Mouse (Mus musculus): ENCODE data around the gene Ccdc142. TPM values are rescaled to one million over a fixed set of nuclear protein-coding genes. Genes with fewer than 3 reads are reported as not detected.

Ccdc142 gene
- polyA plus RNA-seq, 2 experiments from 2014 or later, result not detected

DNA sequence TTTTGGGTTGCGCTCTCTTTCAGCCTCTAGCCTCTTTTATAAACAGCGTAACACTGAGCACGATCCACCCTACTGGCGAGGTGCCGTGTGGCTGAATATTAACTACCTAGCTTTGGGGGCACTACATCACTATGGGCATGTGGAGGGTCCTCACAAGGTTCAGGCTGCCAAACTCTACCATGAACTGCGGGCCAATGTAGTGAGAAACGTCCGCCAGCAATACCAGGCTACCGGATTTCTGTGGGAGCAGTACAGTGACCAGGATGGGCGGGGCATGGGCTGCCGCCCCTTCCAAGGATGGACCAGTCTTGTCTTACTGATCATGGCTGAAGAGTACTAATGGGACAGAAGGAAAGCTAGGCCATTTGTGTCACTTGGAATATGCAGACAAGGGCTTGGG lies 17.0 kb downstream of the Ccdc142 start:
- no peak for ATAC-seq

DNA sequence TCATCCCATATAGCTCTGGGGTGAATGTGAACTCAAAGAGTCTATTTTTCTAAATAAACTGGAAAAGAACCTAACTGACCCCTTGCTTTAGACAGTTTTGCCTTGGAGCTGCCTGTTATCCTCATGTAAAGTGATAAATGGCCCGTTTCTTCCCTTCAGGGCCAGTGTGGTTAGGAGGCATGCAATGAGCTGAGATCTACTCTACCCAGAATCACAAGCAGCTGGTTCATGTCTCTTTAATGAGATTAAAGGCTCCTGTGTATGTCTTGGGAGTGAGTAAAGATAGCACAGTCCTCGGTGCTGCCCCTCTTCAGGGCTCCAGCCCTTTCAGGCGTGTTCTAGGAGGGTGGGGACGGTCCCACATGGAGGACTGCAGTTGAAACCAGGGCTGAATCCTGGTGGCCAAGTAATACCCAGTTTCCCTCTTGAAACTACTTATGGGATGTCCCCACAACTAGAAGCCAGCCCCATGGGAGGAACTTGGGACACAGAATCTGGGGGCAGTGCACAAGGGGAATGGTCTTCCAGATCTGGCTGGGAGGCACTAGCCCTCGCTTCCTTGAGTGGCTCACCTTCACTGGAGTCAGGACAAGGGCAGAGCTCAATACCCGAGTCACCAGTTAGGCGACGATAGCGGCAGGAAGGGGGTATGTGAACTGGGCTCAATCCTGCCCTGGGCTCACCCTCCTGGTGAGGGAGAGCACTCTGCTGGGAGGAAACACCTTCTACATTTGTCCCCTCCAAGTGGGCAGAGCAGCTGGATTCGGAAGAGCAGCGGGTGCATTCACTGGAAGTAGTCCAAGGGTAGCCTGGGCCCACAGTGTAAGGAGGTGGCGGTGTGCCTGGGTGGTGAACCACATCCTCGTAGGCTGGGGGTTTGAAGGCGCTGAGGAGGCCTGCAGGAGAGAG lies 17.7 kb downstream of the Ccdc142 start:
- ATAC-seq, result no peak

DNA sequence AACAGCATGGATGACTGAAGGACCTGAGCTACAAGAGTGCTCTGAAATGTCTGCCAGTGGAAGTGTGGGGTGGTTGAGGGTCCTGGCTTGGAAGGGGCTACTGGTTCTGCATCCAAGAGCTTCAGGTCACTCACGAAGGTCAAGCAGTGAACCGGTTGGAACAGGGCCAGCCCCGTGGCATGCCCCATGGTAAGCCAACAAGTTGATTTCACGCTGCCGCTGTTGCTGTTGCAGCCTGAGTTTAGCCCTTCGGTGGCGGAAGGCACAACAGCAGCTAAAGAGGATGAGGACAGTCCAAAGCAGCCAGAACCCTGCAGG lies 18.3 kb downstream of the Ccdc142 start:
- no peak for ATAC-seq

DNA sequence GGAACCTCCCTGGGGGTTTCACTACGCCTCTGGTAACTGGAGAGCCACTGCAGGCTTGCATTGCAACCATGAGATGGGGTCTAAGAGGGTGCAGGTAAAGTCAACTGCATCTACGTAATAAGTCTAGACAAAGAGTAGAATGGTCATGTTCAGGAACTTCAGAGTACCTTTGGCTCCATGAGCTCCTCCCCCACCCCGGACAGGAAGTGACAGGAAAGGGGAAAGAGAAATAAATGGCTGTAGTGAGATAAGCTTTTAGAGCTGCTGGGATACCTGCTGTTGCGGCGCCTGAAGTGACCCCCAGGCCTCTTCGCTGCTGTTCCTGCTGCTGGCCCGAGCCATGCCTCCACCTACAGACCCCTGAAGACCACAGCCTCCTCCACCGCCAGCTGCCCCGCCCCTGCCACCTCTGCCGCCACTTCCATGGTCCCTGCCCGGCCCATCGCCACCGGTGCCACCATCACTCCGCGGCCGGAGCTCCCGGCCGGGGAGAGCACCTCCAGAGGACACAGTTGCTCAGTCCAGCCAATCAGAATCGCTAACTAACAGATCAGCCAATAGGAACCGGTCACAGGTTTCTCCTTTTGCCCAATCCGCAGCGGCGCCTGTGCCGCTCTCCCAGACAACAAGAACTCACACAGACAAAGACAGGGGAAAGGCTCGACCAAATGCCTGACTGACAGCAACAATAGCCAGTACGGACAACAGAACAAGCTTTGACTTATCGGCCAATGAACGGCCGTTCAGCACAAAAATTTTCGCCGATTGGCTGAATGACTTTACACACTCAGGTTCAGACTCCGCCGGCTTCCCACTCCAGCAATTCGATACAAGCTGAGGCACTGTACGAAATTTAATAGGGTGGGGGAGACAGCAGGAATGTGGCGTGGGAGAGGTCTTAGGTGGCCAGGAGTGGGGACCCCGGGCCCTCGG lies 19.8 kb downstream of the Ccdc142 start, which contains the start of gene Wbp1:
Wbp1 (minus strand) TSS at position 630 of the 933 bp plus-strand sequence.
- ATAC-seq, result peak; percentile 95

DNA sequence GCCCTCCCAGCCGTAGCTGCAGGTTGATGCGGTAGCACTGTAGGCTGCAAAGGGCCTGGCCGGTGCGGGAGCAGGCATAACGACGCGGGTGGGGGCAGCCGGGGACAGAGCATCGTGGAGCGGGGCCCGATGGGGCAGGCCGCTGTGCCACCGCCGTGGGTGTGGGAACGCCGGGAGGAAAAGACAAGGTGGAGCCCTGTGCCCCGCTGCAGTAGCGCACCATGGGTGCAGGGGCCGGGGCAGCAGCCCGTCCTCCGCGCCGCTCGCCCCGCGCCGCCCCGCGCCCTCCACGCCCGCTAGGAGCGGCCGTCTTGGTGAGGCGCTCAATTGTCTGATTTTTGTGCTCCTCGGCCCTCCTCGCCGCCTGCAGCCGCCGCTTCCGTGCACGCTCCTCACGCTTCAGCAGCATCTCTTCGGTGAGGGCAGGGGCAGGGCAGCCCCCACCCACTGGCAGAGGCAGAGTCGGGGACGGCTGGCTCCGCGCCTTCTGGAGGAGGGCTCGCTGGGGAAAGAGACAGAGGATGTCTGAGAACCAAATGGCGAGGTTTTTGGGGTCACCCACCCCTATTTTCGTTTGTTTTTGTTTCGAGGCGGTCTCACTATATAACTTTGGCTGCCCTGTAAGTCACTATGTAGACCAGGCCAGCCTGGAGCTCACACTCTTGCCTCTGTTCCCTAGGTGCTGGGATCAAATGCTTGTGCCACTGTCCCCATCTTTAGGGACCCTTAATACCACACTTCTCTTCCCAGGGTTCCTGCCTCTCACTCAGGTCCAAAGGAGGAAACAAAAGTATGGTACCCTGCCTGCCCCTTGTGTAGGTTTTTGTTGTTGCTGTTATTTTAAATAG lies 20.7 kb downstream of the Ccdc142 start:
- peak; percentile 9 for ATAC-seq

DNA sequence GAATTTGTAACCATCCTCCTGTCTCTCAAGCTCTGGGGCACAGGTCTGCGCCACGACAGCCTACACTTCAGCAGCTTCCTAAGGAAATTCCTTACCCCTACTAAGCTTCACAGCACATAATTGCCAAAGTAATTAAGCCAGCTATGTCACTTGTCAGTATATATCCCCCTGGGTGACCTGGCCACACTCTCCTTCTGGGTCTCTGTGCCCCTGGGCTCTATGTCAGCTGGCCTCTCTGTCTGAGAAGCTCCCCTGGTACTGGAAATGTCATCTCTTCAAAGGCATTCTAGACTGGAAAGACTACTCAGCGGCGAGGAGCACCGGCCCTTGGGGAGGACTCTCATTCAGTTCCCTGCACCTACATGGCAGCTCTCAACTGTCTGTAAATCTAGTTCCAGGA lies 21.6 kb downstream of the Ccdc142 start:
- ATAC-seq, result no peak

DNA sequence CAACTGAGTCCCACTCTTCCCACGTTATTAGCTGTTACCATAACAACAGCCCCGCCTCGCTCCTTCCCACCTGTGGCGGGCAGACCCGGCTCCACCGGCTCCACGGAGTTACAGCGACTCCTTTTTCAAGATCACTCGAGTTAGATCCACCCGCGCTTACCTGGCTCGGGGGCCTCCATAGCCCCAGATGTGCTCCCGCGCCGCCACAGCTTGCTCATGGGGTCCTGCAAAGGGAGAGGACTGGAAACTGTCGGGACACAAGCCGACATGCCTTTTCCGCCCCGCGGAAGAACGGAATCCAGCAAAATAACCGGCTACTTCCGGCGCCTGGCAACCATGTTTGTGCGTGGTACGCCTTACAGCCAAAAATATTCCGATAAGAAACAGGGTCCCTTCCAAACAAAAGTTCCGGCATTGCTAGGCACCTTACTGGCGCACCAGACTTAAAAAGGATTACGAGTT lies 23.5 kb downstream of the Ccdc142 start:
- ATAC-seq, result peak; percentile 15

DNA sequence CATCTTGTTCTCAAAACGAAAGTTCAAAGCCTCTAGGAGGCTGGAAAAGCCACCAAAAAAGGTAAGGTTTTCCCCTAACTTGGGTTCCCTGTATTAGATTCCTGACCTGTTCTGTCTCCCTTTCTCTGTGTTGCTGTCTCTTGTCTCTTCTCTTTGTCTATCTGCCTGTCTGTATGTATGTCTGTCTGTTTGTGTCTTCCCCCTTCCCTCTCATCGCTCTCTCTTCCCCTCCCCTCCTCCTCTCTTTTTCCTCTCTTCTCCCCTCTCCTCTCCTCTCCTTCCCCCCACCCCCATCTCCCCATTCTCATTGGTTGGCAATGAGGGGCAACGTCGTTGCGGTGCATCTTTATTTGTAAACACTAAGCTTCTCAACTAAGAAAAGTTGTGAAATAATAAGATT lies 23.9 kb downstream of the Ccdc142 start, which contains the start of gene Ino80b:
Ino80b (minus strand) TSS at position 101 of the 400 bp plus-strand sequence.
- ATAC-seq, result no peak

DNA sequence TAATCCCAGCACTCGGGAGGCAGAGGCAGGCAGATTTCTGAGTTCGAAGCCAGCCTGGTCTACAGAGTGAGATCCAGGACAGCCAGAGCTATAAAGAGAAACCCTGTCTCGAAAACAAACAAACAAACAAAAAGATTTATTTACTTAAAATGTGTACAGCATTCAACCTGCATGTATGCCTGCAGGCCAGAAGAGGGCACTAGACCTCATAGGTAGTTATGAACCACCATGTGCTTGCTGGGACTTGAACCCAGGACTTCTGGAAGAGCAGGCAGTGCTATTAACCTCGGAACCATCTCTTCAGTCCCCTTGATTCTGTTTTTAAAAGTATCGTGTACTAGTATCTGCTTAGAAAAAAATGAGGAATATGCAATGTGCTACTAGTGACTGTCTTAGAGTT lies 26.0 kb downstream of the Ccdc142 start:
- ATAC-seq, result no peak

DNA sequence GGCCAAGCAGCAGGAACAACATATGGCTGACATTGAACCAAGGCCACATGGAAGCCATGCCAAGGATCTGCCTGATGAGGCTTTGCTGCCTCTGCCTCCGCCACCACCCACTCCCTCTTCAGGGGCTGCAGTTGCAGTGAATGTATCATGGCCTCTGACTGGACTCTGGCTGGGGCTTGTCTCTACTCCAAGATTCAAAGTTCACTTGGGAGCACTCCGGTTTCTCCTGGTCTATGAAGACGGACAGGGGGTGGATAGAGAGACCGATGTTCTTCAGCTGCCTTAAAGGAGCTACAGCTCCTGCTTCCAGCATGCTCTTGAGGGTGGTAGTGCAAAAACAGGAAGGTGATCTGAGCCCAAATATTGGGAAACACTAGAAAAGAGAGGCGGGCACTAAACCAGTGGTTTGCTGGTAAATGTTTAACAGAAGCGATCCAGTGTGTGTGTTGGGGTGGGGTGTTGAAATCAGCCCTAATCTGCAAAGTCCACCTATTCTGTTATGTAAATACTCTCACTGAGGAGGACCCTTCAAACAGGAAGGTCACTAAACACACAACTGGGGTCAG lies 30.2 kb downstream of the Ccdc142 start:
- ATAC-seq, result no peak

DNA sequence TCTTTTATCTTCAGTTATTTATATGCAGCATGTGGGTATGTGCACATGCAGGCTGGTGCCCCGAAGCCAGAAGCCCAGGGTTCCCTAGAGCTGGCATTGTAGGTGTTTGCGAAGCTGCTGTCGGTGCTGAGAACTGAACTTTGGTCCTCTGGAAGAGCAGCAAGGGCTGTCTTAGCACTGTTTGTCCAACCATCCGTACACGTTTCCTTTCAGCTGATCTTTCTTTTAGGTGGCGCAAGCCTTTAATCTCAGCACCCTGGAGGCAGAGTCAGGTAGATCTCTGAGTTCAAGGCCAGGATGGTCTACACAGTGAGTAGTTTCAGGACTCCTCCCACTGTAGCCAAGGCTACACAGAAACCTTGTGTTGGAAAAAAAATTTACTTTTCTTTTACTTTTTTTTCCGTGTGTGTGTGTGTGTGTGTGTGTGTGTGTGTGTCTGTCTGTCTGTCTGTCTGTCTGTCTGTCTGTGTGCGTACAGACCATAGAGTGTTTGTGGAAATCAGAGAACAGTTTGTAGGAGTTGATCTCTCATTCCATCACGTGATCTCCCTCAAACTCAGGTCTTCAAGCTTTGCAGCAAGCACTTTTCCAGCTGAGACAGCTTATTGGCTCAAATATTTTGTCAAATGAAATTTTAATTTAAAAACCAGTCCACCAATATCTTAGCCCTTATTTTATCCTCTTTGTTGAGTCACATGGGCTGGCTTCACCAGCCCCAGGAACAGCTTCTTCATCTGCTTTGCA lies 30.9 kb downstream of the Ccdc142 start:
- ATAC-seq, result no peak

DNA sequence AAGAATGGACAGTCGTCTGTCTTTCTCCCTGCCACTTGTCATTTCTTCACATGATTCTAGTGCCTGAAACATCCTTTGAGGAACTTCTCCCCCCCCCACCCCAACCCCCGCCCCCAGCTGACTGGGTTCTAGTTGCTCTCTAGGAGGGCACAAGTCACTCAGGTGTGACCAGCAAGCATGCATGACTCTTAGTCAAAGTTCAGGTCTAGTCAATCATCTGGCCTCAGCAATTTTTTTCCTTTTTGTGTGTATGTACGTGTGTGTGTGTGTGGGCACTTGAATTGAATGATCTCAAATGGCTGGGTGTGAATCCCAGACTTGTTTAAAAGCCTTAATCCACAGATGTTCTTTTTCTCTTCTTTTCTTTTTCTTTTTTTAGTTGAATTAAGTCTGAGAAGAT lies 32.8 kb downstream of the Ccdc142 start:
- ATAC-seq, result no peak

DNA sequence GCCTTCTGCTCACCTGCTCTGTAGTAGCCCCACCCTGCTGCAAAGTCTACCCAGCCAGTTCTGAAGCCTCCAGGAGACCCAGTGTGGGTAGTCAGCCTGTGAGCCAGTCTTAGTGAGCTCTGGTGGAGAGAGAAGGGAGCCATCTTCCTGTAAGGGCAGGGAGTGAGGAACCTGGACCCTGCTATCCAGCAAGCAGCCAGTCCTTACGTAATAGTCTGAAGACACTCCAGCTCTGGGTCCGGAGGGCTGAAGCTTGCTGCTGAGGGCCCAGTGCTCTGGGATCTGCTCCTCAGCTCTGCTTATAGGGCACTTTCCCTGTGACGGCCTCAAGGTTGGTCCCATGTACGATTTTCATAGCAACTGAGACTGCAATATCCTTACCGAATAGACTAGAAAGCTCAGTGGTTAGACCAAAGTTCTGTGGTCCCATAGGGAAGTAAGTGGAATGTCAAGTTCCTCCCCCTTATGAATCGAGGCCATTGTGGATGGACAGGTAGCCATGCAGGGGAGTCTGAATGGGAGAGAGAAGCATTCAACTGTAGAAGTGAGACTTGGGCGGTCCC lies 33.6 kb downstream of the Ccdc142 start, which contains the start of gene Rtkn:
Rtkn (plus strand) TSS at position 513 of the 563 bp plus-strand sequence.
- ATAC-seq, result no peak

DNA sequence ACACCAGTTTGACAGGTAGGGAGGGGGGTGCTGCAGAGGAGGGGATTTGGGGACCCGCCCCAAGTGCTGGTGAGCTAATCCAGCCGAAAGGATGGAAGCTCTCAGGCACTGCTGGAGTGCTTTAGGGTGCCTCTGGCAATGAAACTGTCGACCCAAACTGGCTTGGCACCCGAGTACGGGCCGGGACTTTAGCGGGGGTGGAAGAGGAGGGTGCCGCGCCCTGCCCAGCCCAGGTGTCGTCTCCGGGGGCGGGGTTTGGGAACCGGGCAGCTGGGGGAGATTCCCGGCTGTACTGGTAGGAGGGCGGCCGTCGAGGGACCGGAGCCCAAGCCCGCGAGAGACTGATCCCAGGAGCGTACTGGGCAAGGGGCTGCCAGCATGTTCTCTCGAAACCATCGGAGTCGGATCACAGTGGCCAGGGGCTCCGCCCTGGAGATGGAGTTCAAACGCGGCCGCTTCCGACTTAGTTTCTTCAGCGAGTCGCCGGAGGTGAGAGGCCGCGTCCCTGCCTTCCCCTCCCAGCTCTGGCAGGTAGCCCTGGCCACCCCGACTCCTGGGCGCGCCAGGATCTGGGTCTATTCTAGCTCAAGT lies 34.3 kb downstream of the Ccdc142 start:
- ATAC-seq, result peak; percentile 19

DNA sequence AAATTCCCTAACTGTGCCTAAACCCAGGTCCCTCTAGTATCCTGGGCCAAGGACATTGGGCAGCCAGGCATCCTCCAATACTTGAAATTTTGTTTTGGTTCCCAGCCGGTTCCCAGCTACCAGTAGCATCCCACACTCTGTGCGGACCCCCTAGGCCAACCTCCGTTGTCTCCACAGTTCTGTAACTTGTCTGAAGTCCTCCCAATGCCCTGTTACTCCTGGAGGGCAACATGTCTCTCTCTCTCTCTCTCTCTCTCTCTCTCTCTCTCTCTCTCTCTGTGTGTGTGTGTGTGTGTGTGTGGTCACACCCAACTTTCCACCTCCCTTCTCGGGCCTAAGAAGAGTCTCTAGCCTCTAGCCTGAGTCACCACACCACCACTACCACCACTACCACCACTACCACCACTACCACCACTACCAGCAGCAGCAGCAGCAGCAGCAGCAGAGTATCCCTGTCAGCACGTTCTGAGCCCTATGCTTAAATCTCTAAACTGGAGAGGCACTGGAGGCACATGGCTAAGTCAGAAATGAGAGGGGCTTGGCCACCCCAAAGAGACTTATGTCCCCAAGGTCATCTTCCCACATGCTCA lies 35.0 kb downstream of the Ccdc142 start:
- no peak for ATAC-seq

DNA sequence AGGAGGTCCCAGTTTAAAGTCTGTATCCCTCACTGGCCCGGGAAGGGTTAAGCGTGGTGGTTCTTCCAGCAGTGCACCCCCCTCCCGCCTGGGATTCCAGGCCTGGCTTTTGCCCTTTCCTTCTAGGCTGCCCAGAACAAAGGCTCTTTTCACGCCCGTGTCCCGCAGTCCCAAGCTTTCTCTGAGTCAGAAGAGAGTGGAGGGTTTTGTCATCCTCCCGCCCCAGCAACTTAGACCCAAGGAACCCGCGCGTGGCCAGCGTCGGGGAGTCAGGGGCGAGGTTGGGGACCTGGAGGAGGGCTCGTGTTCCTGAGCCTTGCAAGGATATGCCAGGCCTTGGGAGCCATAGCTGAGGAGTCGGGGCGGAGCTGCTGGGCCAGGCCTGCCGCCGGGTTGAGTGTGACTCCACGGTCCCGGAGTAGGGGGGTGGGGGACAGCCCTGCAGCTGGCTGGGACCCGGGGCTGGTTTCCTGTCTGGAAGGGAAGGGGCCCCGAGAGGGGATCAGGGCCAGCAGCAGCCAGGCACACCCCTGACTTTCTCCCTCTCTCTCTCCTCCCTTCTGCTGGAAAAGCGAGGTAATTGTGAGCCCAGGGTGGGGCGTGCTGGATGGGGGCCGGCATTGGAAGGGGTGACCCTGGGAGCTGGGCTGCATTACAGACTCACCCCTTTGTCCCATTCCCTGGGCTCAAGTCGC lies 35.6 kb downstream of the Ccdc142 start:
- ATAC-seq, result no peak

DNA sequence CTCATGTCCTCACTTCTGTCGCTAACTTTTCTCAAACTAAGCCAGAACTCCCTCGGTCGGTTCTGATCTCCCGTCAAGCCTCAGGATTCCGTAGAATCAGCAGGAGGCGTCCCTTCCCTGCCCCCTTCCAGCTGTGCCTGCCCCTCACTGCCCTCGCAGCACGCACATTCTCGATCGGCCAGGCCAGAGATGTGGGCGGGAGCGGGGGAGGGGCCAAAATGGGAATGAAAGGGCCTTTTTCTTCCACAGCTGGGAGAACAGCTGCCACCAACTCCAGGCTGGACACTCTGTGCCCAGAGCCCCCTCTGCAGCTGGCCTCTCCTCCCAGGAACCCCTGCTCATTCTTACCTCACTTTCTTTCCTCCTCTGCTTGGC lies 36.2 kb downstream of the Ccdc142 start:
- no peak for ATAC-seq

DNA sequence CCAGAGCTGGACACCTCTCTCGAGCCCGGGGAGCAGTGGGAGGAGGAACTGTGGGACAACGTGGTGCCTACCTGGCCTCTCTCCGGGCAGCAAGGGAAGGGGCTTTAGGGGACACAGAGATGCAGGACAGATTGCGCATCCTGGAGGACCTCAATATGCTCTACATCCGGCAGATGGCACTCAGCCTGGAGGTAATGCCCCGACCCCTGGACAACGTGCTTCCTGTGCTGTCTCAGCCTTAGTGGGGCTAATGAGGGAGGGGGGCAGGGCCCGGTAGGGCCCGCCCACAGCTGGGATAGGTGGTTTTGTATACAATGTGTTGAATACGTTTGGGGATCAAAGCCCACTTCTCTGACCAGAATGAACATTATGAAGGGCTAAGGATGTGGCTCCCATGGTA lies 36.7 kb downstream of the Ccdc142 start:
- ATAC-seq, result peak; percentile 54

DNA sequence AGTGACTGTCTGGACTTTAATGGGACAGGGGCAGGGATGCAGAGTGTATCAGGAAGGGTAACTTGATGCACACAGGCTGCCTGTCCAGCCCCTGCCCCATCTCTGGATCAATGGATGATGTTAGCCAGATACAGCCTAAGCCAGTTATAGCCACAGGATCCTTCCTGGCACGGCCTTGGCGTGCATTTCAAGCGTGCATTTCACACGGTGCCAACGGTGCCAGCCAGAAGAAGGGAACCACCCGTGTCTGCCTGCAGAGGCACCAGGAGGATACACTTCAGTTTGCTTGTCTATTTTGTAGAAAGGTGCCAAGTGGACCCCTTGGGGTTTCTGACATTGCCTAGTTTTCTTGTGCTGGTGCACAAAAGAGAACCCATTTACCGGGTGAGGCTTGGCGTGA lies 38.6 kb downstream of the Ccdc142 start:
- no peak for ATAC-seq

All from activated CD4-positive, CD25-positive, alpha-beta regulatory T cell, adult 4 months (primary cell).